Mouse (Mus musculus) v-Abl transformed pro-B cells (cell line): ENCODE data around the gene Dok7.

Experiments used
- in situ Hi-C, 2 experiments: fragments of 400-800 bp; cut with MboI; formaldehyde crosslinking; loops; one replicate each; pipeline ENCODE4 v1.15.1; 2025; ENCODE audit not compliant: unreplicated experiment in 2 of 2

The Dok7 gene

GRCm38 (mm10) chr5:35104960-35105921, 48.7 kb downstream of the Dok7 start, which contains the start of gene Lrpap1:
Gene Lrpap1 (minus strand): TSS chr5:35105766.
- in situ Hi-C loops = no loop called here

- in situ Hi-C loops = no loop called here
Measured at GRCm38 (mm10) chr5:35105922-35106298, 49.3 kb downstream of the Dok7 start.

- in situ Hi-C loops = no loop called here
Measured at GRCm38 (mm10) chr5:35112444-35112843, 55.9 kb downstream of the Dok7 start.

- in situ Hi-C loops = no loop called here
Measured at GRCm38 (mm10) chr5:35116002-35116401, 59.4 kb downstream of the Dok7 start.

- in situ Hi-C loops = no loop called here
Measured at GRCm38 (mm10) chr5:35117633-35118032, 61.1 kb downstream of the Dok7 start.

GRCm38 (mm10) chr5:35118418-35118817, 61.9 kb downstream of the Dok7 start:
- in situ Hi-C loops = no loop called here

- in situ Hi-C loops = no loop called here
Measured at GRCm38 (mm10) chr5:35120024-35120423, 63.5 kb downstream of the Dok7 start.

- in situ Hi-C loops = no loop called here
Measured at GRCm38 (mm10) chr5:35129208-35129607, 72.6 kb downstream of the Dok7 start.

- in situ Hi-C loops = no loop called here
Measured at GRCm38 (mm10) chr5:35129767-35130191, 73.2 kb downstream of the Dok7 start.

- in situ Hi-C loops = no loop called here
Measured at GRCm38 (mm10) chr5:35131237-35131636, 74.7 kb downstream of the Dok7 start.

- in situ Hi-C loops = no loop called here
Measured at GRCm38 (mm10) chr5:35131773-35132172, 75.2 kb downstream of the Dok7 start.

GRCm38 (mm10) chr5:35132278-35132980, 75.9 kb downstream of the Dok7 start:
- in situ Hi-C loops = no loop called here

GRCm38 (mm10) chr5:35133468-35133867, 76.9 kb downstream of the Dok7 start:
- in situ Hi-C loops = no loop called here

GRCm38 (mm10) chr5:35134286-35134685, 77.7 kb downstream of the Dok7 start:
- in situ Hi-C loops = no loop called here

GRCm38 (mm10) chr5:35135903-35136302, 79.3 kb downstream of the Dok7 start:
- in situ Hi-C loops = no loop called here
